Mouse (Mus musculus) frontal cortex, adult 2 months (tissue): ENCODE data around the gene Fmo9. TPM values are rescaled to one million over a fixed set of nuclear protein-coding genes. Genes with fewer than 3 reads are reported as not detected.

Source experiments
- DNase-seq, 2 experiments: peaks; one replicate each; pipeline ENCODE4 v3.0.0; 2022; ENCODE audit warnings: low spot score in 1 of 2; ENCODE audit errors: extremely low spot score in 1 of 2
- polyA plus RNA-seq: library from polyadenylated mRNA; depleted of rRNA; stranded (reverse); fragments of >200 nt; gene quantifications from 2 replicates; pipeline ENCODE4 v1.2.3, GENCODE M21; 2012; rRNA removed

The Fmo9 gene
- polyA plus RNA-seq = not detected in 2 replicates

GRCm38 (mm10) chr1:166681745-166682144 lies at the start of gene Fmo9:
Gene Fmo9, minus strand, starts transcription at chr1:166681845.
- no peak for DNase-seq

- no peak for DNase-seq
Observed at GRCm38 (mm10) chr1:166730886-166731285, 49.2 kb upstream of the Fmo9 start.

- DNase-seq = no peak
Observed at GRCm38 (mm10) chr1:166730215-166730614, 48.6 kb upstream of the Fmo9 start.

- DNase-seq = no peak
Observed at GRCm38 (mm10) chr1:166710861-166711260, 29.2 kb upstream of the Fmo9 start.

GRCm38 (mm10) chr1:166702270-166702912 lies 20.7 kb upstream of the Fmo9 start:
- no peak for DNase-seq

GRCm38 (mm10) chr1:166669264-166669663 lies 12.4 kb downstream of the Fmo9 start:
- DNase-seq = no peak

GRCm38 (mm10) chr1:166660800-166661199 lies 20.8 kb downstream of the Fmo9 start:
- no peak for DNase-seq

GRCm38 (mm10) chr1:166647593-166647992 lies 34.1 kb downstream of the Fmo9 start, which contains the start of gene Gm4847:
Gene Gm4847, minus strand, starts transcription at chr1:166647693.
- no peak for DNase-seq

Other genes with a start within 250 kb of the Fmo9 start
- not detected in 2 replicates for gene Gm4846, start 184.3 kb downstream of the Fmo9 start, polyA plus RNA-seq
- 0.06 TPM in 1 of 2 replicates, not detected in the other for gene Gm4847, start 34.2 kb downstream of the Fmo9 start, polyA plus RNA-seq